Mouse (Mus musculus): ENCODE results near the gene Lrrc20. TPM values are rescaled to one million over a fixed set of nuclear protein-coding genes. Genes with fewer than 3 reads are reported as not detected.
"Not testable (repeated sequence)": the region's sequence is repeated elsewhere in the genome, so short reads cannot be mapped to it uniquely, and the experiment has no call there.

Lrrc20 gene
- polyA plus RNA-seq, 1 experiment, result not detected

DNA sequence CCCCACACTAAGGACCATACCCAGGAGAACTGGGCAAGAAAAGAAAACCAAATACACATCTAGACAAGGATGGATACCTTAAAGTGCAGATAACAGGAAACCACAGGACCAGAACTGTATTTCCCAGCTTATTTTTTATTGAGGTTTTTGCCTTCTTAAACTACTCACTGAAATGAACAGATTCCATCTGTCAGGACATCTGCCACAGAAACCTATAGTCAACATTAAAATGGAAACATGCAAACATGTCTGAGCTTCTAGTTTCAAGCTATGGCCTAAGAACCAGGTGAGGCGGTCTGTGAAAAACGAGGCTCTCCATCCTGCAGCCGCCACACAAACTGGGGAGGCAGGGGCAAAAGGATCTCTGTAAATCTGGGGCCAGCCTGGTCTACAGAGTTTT lies 30.6 kb upstream of the Lrrc20 start:
- no peak for TF ChIP-seq POLR2A (IDR thresholded peaks at IDR 0.05; ENCODE audit: insufficient read depth, low read depth, low read length)
- TF ChIP-seq CTCF (IDR thresholded peaks at IDR 0.05; ENCODE audit: insufficient read depth, low read depth, low read length), result no peak
- Histone ChIP-seq H3K4me1 (ENCODE audit: control insufficient read depth, insufficient read depth, low read length) (peaks cover 14% of the 10 kb centered on the region), H3K27ac (ENCODE audit: insufficient read depth, low read depth, low read length) (no peak overlapping the region), H3K4me3 (ENCODE audit: insufficient read depth, low read depth, low read length) (no peak overlapping the region)
- WGBS, result 82% methylated on average over 3 of the region's 3 CpGs

- 63% methylated on average over 10 of the region's 10 CpGs for WGBS
- H3K4me3 ChIP-seq (ENCODE audit: insufficient read depth, low read depth, low read length), result no peak overlapping the region
- TF ChIP-seq CTCF (IDR thresholded peaks at IDR 0.05; ENCODE audit: insufficient read depth, low read depth, low read length), result no peak
- no peak for TF ChIP-seq POLR2A (IDR thresholded peaks at IDR 0.05; ENCODE audit: insufficient read depth, low read depth, low read length)
- no peak overlapping the region for H3K27ac ChIP-seq (ENCODE audit: insufficient read depth, low read depth, low read length)
- H3K4me1 ChIP-seq (ENCODE audit: control insufficient read depth, insufficient read depth, low read length), result peaks cover 21% of the 10 kb centered on the region
Observed at GRCm38 (mm10) chr10:61447581-61448353, 27.8 kb upstream of the Lrrc20 start.

GRCm38 (mm10) chr10:61448834-61449233 lies 26.8 kb upstream of the Lrrc20 start:
- 90% methylated on average over 3 of the region's 3 CpGs for WGBS
- Histone ChIP-seq H3K4me3 (ENCODE audit: insufficient read depth, low read depth, low read length) (no peak overlapping the region), H3K27ac (ENCODE audit: insufficient read depth, low read depth, low read length) (no peak overlapping the region), H3K4me1 (ENCODE audit: control insufficient read depth, insufficient read depth, low read length) (peaks cover 19% of the 10 kb centered on the region)
- TF ChIP-seq POLR2A (IDR thresholded peaks at IDR 0.05; ENCODE audit: insufficient read depth, low read depth, low read length), result no peak
- TF ChIP-seq CTCF (IDR thresholded peaks at IDR 0.05; ENCODE audit: insufficient read depth, low read depth, low read length), result no peak

- WGBS, result 3% methylated on average over 8 of the region's 8 CpGs
- Histone ChIP-seq H3K27ac (ENCODE audit: insufficient read depth, low read depth, low read length) (no peak overlapping the region), H3K4me1 (ENCODE audit: control insufficient read depth, insufficient read depth, low read length) (peaks cover 16% of the 10 kb centered on the region)
Observed at GRCm38 (mm10) chr10:61451463-61451930, 24.1 kb upstream of the Lrrc20 start.

DNA sequence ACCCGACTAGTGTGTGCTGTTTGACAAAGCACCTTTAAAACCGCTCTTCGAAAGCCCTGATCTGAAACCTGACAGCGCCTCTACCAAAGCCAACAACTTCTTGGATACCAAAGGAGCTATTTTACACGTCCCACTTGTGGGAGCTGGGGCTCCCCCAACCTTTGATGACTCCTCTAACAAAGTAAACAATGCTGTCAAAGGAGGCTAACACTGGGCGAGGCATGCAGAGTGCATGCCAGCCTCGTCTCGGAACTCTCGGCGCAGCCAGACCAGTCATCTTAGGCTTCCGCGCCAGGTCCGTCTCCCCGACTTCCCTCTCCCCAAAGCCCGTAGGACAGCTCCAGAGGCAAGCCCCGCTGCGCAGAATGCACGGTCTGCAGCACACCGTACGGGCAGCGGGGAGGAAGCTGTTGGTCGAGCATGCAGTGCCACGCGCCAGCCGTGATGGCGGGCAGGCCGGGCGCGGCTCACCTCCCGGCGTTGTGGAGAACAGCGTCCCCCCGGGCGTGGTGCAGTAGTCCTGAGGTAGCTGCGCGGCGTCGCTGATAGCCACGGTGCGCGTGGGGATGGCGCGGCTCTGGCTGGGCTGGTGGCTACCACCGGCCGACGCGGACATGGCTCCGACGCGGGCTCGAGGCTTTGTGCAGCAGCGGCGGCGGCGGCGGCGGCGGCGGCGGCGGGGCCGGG lies 23.5 kb upstream of the Lrrc20 start:
- Histone ChIP-seq H3K4me1 (ENCODE audit: control insufficient read depth, insufficient read depth, low read length) (peaks cover 13% of the 10 kb centered on the region), H3K4me3 (ENCODE audit: insufficient read depth, low read depth, low read length) (peak overlapping the region; percentile 81), H3K27ac (ENCODE audit: insufficient read depth, low read depth, low read length) (no peak overlapping the region)
- TF ChIP-seq POLR2A (IDR thresholded peaks at IDR 0.05; ENCODE audit: insufficient read depth, low read depth, low read length), result no peak
- 1% methylated on average over 62 of the region's 62 CpGs for WGBS

More at GRCm38 (mm10) chr10:61451463-61451930, 24.1 kb upstream of the Lrrc20 start:
- peak overlapping the region; percentile 81 for H3K4me3 ChIP-seq (ENCODE audit: insufficient read depth, low read depth, low read length)
- no peak for TF ChIP-seq POLR2A (IDR thresholded peaks at IDR 0.05; ENCODE audit: insufficient read depth, low read depth, low read length)
- no peak for TF ChIP-seq CTCF (IDR thresholded peaks at IDR 0.05; ENCODE audit: insufficient read depth, low read depth, low read length)

GRCm38 (mm10) chr10:61452645-61453044 lies 23.0 kb upstream of the Lrrc20 start, which contains the start of gene Eif4ebp2:
Eif4ebp2 (minus strand) TSS chr10:61452661.
- TF ChIP-seq CTCF (IDR thresholded peaks at IDR 0.05; ENCODE audit: insufficient read depth, low read depth, low read length), result no peak
- peak; percentile 93 for TF ChIP-seq POLR2A (IDR thresholded peaks at IDR 0.05; ENCODE audit: insufficient read depth, low read depth, low read length)
- Histone ChIP-seq H3K4me3 (ENCODE audit: insufficient read depth, low read depth, low read length) (peak within 1 kb of the TSS; percentile 81), H3K27ac (ENCODE audit: insufficient read depth, low read depth, low read length) (no peak within 1 kb of the TSS), H3K4me1 (ENCODE audit: control insufficient read depth, insufficient read depth, low read length) (peaks cover 13% of the 10 kb centered on the region)
- WGBS, result 1% methylated on average over 36 of the region's 36 CpGs

DNA sequence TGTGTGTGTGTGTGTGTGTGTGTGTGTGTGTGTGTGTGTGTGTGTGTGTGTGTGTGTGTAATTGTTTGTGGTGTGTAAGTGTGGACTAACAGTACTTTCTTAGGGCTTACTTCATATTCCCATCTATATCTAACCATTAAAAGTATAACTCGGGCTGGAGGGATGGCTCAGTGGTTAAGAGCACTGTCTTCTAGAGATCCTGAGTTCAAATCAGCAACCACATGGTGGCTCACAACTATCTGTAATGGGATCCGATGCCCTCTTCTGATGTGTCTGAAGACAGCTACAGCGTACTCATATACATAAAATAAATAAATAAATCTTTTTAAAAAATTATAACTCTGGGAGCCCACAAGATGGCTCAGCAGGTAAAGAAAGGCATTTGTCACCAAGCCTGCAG lies 22.4 kb upstream of the Lrrc20 start:
- H3K4me1 ChIP-seq (ENCODE audit: control insufficient read depth, insufficient read depth, low read length); H3K27ac ChIP-seq (ENCODE audit: insufficient read depth, low read depth, low read length): not testable (repeated sequence)
- WGBS, result 66% methylated on average over 3 of the region's 3 CpGs
- H3K4me3 ChIP-seq (ENCODE audit: insufficient read depth, low read depth, low read length), result peak overlapping the region; percentile 81

DNA sequence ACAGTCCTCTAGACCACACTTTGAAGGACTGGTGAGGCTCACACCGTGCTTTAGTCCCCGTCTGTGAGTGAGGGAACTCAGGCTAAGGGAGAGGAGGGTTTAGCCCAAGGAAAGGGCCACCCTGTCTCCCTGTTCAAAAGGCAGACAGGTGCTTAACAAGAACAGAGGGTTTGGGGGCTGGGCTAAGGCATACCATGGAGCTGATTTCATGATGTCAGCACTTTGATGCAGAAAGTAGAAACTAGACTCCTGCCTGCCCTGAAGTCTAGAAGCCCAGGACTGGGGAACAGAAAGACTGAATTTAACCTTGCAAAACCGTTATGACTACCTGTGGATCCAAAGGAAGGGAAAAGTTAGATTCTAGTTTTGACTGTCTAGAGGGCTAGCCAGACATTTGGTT lies 18.4 kb upstream of the Lrrc20 start:
- TF ChIP-seq CTCF (IDR thresholded peaks at IDR 0.05; ENCODE audit: insufficient read depth, low read depth, low read length) (no peak), POLR2A (IDR thresholded peaks at IDR 0.05; ENCODE audit: insufficient read depth, low read depth, low read length) (no peak)
- Histone ChIP-seq H3K4me3 (ENCODE audit: insufficient read depth, low read depth, low read length) (no peak overlapping the region), H3K27ac (ENCODE audit: insufficient read depth, low read depth, low read length) (no peak overlapping the region), H3K4me1 (ENCODE audit: control insufficient read depth, insufficient read depth, low read length) (no peaks in the 10 kb centered on the region)
- WGBS, result 81% methylated on average over 3 of the region's 3 CpGs

DNA sequence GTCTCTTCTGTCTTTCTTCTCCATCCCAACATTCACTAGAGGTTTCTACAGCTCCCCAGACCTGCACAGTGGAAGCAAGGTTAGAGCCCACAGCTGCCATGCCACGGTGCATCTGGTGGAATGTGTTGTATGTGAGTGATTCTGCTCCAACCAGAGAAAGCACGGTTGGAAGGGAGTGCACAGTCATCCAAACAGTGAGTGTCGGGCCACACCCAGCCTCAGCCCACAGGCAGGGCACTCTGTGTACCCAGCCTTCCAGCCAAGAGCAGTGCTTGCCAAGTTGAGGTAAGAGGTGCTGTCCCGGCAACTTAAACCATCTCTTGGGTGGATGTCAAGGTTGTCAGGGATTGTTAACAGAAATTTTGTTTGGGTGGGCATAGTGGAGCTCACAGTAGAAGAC lies 10.6 kb upstream of the Lrrc20 start:
- Histone ChIP-seq H3K4me3 (ENCODE audit: insufficient read depth, low read depth, low read length) (no peak overlapping the region), H3K27ac (ENCODE audit: insufficient read depth, low read depth, low read length) (no peak overlapping the region), H3K4me1 (ENCODE audit: control insufficient read depth, insufficient read depth, low read length) (no peaks in the 10 kb centered on the region)
- TF ChIP-seq CTCF (IDR thresholded peaks at IDR 0.05; ENCODE audit: insufficient read depth, low read depth, low read length) (no peak), POLR2A (IDR thresholded peaks at IDR 0.05; ENCODE audit: insufficient read depth, low read depth, low read length) (no peak)
- 83% methylated on average over 4 of the region's 4 CpGs for WGBS

All from olfactory bulb, adult 2 months (tissue).